Mouse (Mus musculus): ENCODE measurements around the gene Crybg1. TPM values are rescaled to one million over a fixed set of nuclear protein-coding genes. Genes with fewer than 3 reads are reported as not detected.

The Crybg1 gene
- total and polyA plus RNA-seq, 3 experiments: 0.04 to 0.14 TPM; not detected in 1

GRCm38 (mm10) chr10:44116796-44117195, 31.9 kb downstream of the Crybg1 start:
- Histone ChIP-seq H3K27me3 (ENCODE audit: control insufficient read depth in 1 of 2, insufficient read depth in 2 of 2, low read length in 2 of 2) (peaks cover 0 to 2% of the 10 kb centered on the region in 2 experiments), H3K36me3 (ENCODE audit: control insufficient read depth in 1 of 2, insufficient read depth in 2 of 2, low read length in 2 of 2) (no peaks in the 10 kb centered on the region), H3K9me3 (replicated peaks; ENCODE audit: insufficient read depth, low read length) (no peaks in the 10 kb centered on the region), H3K27ac (ENCODE audit: control insufficient read depth, low read depth, low read length) (no peak overlapping the region), H3K4me1 (ENCODE audit: control insufficient read depth in 1 of 2, insufficient read depth in 2 of 2, low read length in 2 of 2) (no peaks in the 10 kb centered on the region), H3K4me3 (ENCODE audit: control insufficient read depth in 1 of 2, insufficient read depth in 1 of 2, low read depth in 2 of 2, low read length in 2 of 2) (no peak overlapping the region), H3K79me2 (ENCODE audit: control insufficient read depth, insufficient read depth, low read length, poor library complexity) (no peaks in the 10 kb centered on the region), H3K9ac (ENCODE audit: control insufficient read depth, low read depth, low read length, poor library complexity, severe bottlenecking) (no peak overlapping the region)
- TF ChIP-seq ETS1 (IDR thresholded peaks at IDR 0.05; ENCODE audit: low read depth, low read length) (no peak), MYB (IDR thresholded peaks at IDR 0.05; ENCODE audit: low read depth, low read length) (no peak), MAFK (IDR thresholded peaks at IDR 0.05; ENCODE audit: borderline replicate concordance, low read depth, low read length) (no peak), USF1 (IDR thresholded peaks at IDR 0.05; ENCODE audit: low read depth, low read length) (no peak), E2F4 (IDR thresholded peaks at IDR 0.05; ENCODE audit: borderline replicate concordance, low read depth, low read length) (no peak), POLR2AphosphoS5 (IDR thresholded peaks at IDR 0.05; ENCODE audit: borderline replicate concordance, low read depth, low read length) (no peak), EP300 (IDR thresholded peaks at IDR 0.05; ENCODE audit: low read depth in 1 of 2, low read length in 2 of 2) (no peak), MXI1 (IDR thresholded peaks at IDR 0.05; ENCODE audit: low read depth, low read length) (no peak), TBP (IDR thresholded peaks at IDR 0.05; ENCODE audit: low read depth, low read length) (no peak), ZKSCAN1 (IDR thresholded peaks at IDR 0.05; ENCODE audit: low read depth, low read length) (no peak), UBTF (IDR thresholded peaks at IDR 0.05; ENCODE audit: borderline replicate concordance, insufficient read depth, low read depth, low read length) (no peak), HCFC1 (IDR thresholded peaks at IDR 0.05; ENCODE audit: low read depth, low read length) (no peak)
- no peak for DNase-seq (ENCODE audit: low read depth, low spot score)

GRCm38 (mm10) chr10:44114611-44115010, 34.0 kb downstream of the Crybg1 start:
- no peaks in the 10 kb centered on the region for H3K9me3 ChIP-seq (replicated peaks; ENCODE audit: insufficient read depth, low read length)
- no peak for DNase-seq (ENCODE audit: low read depth, low spot score)
- TF ChIP-seq SMC3 (IDR thresholded peaks at IDR 0.05; ENCODE audit: low read depth, low read length): no peak
- no peak for TF ChIP-seq BHLHE40 (IDR thresholded peaks at IDR 0.05; ENCODE audit: borderline replicate concordance, low read depth, low read length)
- TF ChIP-seq MXI1 (IDR thresholded peaks at IDR 0.05; ENCODE audit: low read depth, low read length): no peak
- H3K79me2 ChIP-seq (ENCODE audit: control insufficient read depth, insufficient read depth, low read length, poor library complexity): no peaks in the 10 kb centered on the region
- H3K9ac ChIP-seq (ENCODE audit: control insufficient read depth, low read depth, low read length, poor library complexity, severe bottlenecking): no peak overlapping the region
- H3K27ac ChIP-seq (ENCODE audit: control insufficient read depth, low read depth, low read length): no peak overlapping the region
- H3K36me3 ChIP-seq (ENCODE audit: control insufficient read depth in 1 of 2, insufficient read depth in 2 of 2, low read length in 2 of 2): no peaks in the 10 kb centered on the region
- H3K4me3 ChIP-seq (ENCODE audit: control insufficient read depth in 1 of 2, insufficient read depth in 1 of 2, low read depth in 2 of 2, low read length in 2 of 2): no peak overlapping the region
- no peaks in the 10 kb centered on the region; a peak in 4 of 4 replicates for H3K27me3 ChIP-seq (ENCODE audit: control insufficient read depth in 1 of 2, insufficient read depth in 2 of 2, low read length in 2 of 2)
- no peaks in the 10 kb centered on the region for H3K4me1 ChIP-seq (ENCODE audit: control insufficient read depth in 1 of 2, insufficient read depth in 2 of 2, low read length in 2 of 2)
